Mouse (Mus musculus) brown adipose tissue, adult 24 weeks (tissue): ENCODE results near the gene Pih1h3b. TPM values are rescaled to one million over a fixed set of nuclear protein-coding genes. Genes with fewer than 3 reads are reported as not detected.

Source experiments
- H3K27ac ChIP-seq: fragments of 200-500 bp; replicated peaks from 2 replicates; pipeline ENCODE4 v1.5.1; 2012; ENCODE audit warnings: low read depth, mild to moderate bottlenecking, low read length
- H3K4me1 ChIP-seq: fragments of 200-500 bp; 2 replicates; pipeline ENCODE4 v1.6.1; 2012; ENCODE audit warnings: low read length, mixed read lengths; ENCODE audit not compliant: control insufficient read depth, insufficient read depth, insufficient read length
- H3K4me3 ChIP-seq: fragments of 200-500 bp; 2 replicates; pipeline ENCODE4 v1.5.1; 2012; ENCODE audit warnings: low read depth, mild to moderate bottlenecking, low read length, moderate library complexity; ENCODE audit not compliant: insufficient read depth
- polyA plus RNA-seq: library from polyadenylated mRNA; stranded (reverse); fragments of >200 nt; gene quantifications from 2 replicates; pipeline ENCODE4 v1.2.4, GENCODE M21; 2012; ENCODE audit not compliant: missing spikeins, insufficient read depth, insufficient read length

Gene Pih1h3b
- not detected in 2 replicates for polyA plus RNA-seq

GRCm38 (mm10) chrX:140062135-140062975 is at the start of gene Pih1h3b, which contains the start of gene Nup62cl:
Gene Pih1h3b (plus strand): TSS chrX:140062879.
Gene Nup62cl (minus strand): TSS chrX:140062712.
- Histone ChIP-seq H3K4me3 (peak within 1 kb of the TSS; percentile 61), H3K4me1 (no peaks in the 10 kb centered on the region), H3K27ac (no peak within 1 kb of the TSS)

GRCm38 (mm10) chrX:140060886-140061874 is 1.5 kb upstream of the Pih1h3b start:
- Histone ChIP-seq H3K4me3 (peak overlapping the region; percentile 33), H3K4me1 (no peaks in the 10 kb centered on the region), H3K27ac (no peak overlapping the region)

- H3K4me1 ChIP-seq, result no peaks in the 10 kb centered on the region
- H3K4me3 ChIP-seq, result no peak overlapping the region
- H3K27ac ChIP-seq, result no peak overlapping the region
Observed at GRCm38 (mm10) chrX:140082535-140082934, 19.9 kb downstream of the Pih1h3b start.

- H3K27ac ChIP-seq, result no peak overlapping the region
- no peaks in the 10 kb centered on the region for H3K4me1 ChIP-seq
- H3K4me3 ChIP-seq, result no peak overlapping the region
Observed at GRCm38 (mm10) chrX:140094066-140094465, 31.4 kb downstream of the Pih1h3b start.

Other genes starting within 250 kb of the Pih1h3b start
- 7.7 and 9.7 TPM in 2 replicates for gene Morc4, start 191.2 kb upstream of the Pih1h3b start, polyA plus RNA-seq
- 2.1 and 2.9 TPM in 2 replicates for gene Rbm41, start 64.3 kb upstream of the Pih1h3b start, polyA plus RNA-seq
- gene Nup62cl, start 167 bp upstream of the Pih1h3b start, polyA plus RNA-seq, result not detected in 2 replicates